Mouse (Mus musculus) midbrain, embryonic 15.5 days (tissue): Measurements from ENCODE around the gene Ccdc187. TPM values are rescaled to one million over a fixed set of nuclear protein-coding genes. Genes with fewer than 3 reads are reported as not detected.

Experiments
- ATAC-seq: fragments of 200-750 bp; cut with Nextera tagmentation; replicated peaks from 2 replicates; pipeline ENCODE4 v1.8.0; 2017; ENCODE audit warnings: moderate TSS enrichment
- H3K27ac ChIP-seq: fragments of 300-500 bp; sonication (generic); 2 replicates; pipeline ENCODE4 v1.5.1; 2015; ENCODE audit warnings: mild to moderate bottlenecking, inconsistent platforms
- H3K27me3 ChIP-seq: fragments of 300-500 bp; sonication (generic); replicated peaks from 2 replicates; pipeline ENCODE4 v1.6.1; 2015; ENCODE audit warnings: inconsistent platforms
- H3K36me3 ChIP-seq: fragments of 300-500 bp; sonication (generic); replicated peaks from 2 replicates; pipeline ENCODE4 v1.6.1; 2015; ENCODE audit warnings: inconsistent platforms
- H3K4me1 ChIP-seq: fragments of 300-500 bp; sonication (generic); 2 replicates; pipeline ENCODE4 v1.6.1; 2015; ENCODE audit warnings: inconsistent platforms
- H3K4me2 ChIP-seq: fragments of 300-500 bp; sonication (generic); 2 replicates; pipeline ENCODE4 v1.6.1; 2015; ENCODE audit warnings: inconsistent platforms, mild to moderate bottlenecking, moderate library complexity
- H3K4me3 ChIP-seq: fragments of 300-500 bp; sonication (generic); 2 replicates; pipeline ENCODE4 v1.5.1; 2015; ENCODE audit warnings: mild to moderate bottlenecking, inconsistent platforms
- H3K9ac ChIP-seq: fragments of 300-500 bp; sonication (generic); 2 replicates; pipeline ENCODE4 v1.6.1; 2015; ENCODE audit warnings: mild to moderate bottlenecking, inconsistent platforms
- H3K9me3 ChIP-seq: fragments of 300-500 bp; sonication (generic); 2 replicates; pipeline ENCODE4 v1.6.1; 2016; ENCODE audit warnings: inconsistent platforms
- WGBS: fragments of 180-500 bp; shearing (Covaris S2); methylation state at CpG from one replicate; pipeline ENCODE4 v1.1.7; 2015; ENCODE audit warnings: mixed read lengths; 5-methylcytosine and 5-hydroxymethylcytosine counted together
- polyA plus RNA-seq: library from polyadenylated mRNA; unstranded; fragments of >200 nt; fragmentation: Nextera tagmentation; extraction: Ambion mirVana; gene quantifications from 2 replicates; pipeline ENCODE4 v1.2.1, GENCODE M21; 2015

Gene Ccdc187
- polyA plus RNA-seq, 1 experiment from 2014 or later: 0.25 TPM

- no peak for ATAC-seq
- Histone ChIP-seq H3K27ac (no peak overlapping the region), H3K4me1 (peaks cover 19% of the 10 kb centered on the region), H3K36me3 (peaks cover 46% of the 10 kb centered on the region), H3K9ac (no peak overlapping the region), H3K4me3 (no peak overlapping the region), H3K9me3 (no peaks in the 10 kb centered on the region), H3K4me2 (no peak overlapping the region), H3K27me3 (no peaks in the 10 kb centered on the region)
- WGBS: 91% methylated on average over 2 of the region's 2 CpGs
These were observed 30.6 kb upstream of the Ccdc187 start for GRCm38 (mm10) chr2:26324917-26325316.

DNA sequence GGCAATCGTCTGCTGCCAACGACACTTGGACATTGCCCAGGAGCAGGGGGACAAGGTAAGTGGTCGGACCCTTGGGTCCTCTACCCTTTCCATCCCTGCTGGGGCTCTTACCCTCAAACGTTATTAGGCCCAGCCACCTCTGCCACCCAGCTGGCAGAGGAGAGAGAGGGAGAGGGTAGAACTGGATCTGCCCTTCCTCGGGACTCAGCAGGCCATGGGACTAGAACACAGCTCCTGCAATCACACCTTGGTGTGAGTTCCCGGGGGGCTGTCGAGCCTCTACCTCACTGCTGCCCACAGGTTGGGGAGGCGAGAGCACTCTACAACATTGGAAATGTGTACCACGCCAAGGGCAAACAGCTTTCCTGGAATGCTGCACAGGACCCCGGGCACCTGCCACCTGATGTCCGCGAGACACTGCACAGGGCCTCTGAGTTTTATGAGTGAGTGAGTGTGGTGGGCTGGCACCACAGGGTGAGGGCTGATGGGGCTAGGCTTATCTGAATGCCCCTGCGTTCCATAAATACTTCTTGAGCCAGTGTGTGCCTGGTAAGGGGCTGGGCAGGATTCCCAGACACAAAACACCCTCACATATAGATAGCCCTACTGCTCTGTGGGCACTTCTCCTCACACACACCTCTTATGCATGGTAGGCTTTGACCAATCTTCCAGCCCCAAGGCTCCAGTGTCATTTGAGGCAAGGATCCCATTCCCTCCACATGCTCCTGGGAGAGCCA is 29.4 kb upstream of the Ccdc187 start:
- H3K27ac ChIP-seq: no peak overlapping the region
- peaks cover 30% of the 10 kb centered on the region for H3K4me1 ChIP-seq
- peaks cover 43% of the 10 kb centered on the region for H3K36me3 ChIP-seq
- ATAC-seq: no peak
- no peak overlapping the region for H3K4me2 ChIP-seq
- no peaks in the 10 kb centered on the region for H3K27me3 ChIP-seq
- H3K9me3 ChIP-seq: no peaks in the 10 kb centered on the region
- no peak overlapping the region for H3K9ac ChIP-seq
- no peak overlapping the region for H3K4me3 ChIP-seq
- 96% methylated on average over 13 of the region's 13 CpGs for WGBS

DNA sequence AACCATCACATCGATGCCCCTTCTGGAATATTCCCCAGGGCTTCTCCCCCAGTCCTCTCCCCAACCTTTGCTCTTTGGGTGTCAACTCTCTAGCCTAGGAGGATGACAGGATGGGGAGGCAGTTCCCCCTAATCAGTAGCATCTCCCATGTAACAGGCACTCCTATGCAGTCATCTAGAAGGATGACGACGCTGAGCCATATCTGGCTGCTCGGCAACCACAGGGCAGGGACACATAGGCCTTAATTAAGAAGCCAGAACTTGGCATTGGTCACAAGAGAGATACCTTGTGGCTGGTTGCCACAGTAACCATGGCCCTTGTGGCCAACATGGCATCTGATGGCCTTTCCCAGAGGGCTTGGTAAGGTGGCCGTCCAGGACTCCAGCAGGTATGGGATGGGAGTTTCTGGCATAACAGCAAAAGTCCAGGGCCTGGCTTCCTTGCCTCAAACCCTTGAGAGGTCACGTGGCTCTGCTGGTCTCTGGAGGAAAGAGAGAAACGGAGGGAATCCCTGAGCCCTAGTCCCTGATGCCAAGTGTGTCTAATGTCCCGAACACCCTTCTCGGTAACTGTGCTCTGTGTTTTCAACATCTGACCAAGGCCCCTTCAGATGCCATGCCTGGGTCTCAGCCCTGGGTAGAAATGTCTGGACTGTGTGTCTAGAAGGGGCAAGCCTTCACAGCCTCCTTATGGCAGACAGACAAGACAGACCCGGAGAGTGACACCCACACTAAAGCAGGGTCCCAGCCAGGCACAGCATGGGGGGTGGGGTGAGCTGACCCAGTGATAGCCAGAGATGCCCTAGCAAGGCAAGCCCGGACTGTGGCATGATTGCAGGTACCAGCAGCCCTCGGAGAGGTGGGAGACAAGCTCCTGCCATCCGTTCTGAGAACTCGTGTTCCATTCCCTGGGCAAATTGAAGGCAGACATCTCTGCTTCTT is 26.2 kb upstream of the Ccdc187 start:
- H3K36me3 ChIP-seq: peaks cover 25% of the 10 kb centered on the region; the same call in 1 of the 2 replicates
- H3K4me1 ChIP-seq: peaks cover 56% of the 10 kb centered on the region
- no peak overlapping the region for H3K27ac ChIP-seq
- no peaks in the 10 kb centered on the region for H3K9me3 ChIP-seq
- no peak for ATAC-seq
- H3K9ac ChIP-seq: no peak overlapping the region
- H3K4me3 ChIP-seq: no peak overlapping the region
- no peaks in the 10 kb centered on the region for H3K27me3 ChIP-seq
- H3K4me2 ChIP-seq: no peak overlapping the region
- 86% methylated on average over 14 of the region's 14 CpGs for WGBS

- Histone ChIP-seq H3K9ac (no peak overlapping the region), H3K9me3 (no peaks in the 10 kb centered on the region), H3K4me2 (no peak overlapping the region), H3K27me3 (no peaks in the 10 kb centered on the region), H3K4me1 (peaks cover 60% of the 10 kb centered on the region), H3K4me3 (no peak overlapping the region), H3K27ac (no peak overlapping the region), H3K36me3 (peaks cover 21% of the 10 kb centered on the region; the same call in 1 of the 2 replicates)
- ATAC-seq: no peak
- 82% methylated on average over 13 of the region's 13 CpGs for WGBS
These were observed 25.3 kb upstream of the Ccdc187 start for GRCm38 (mm10) chr2:26319519-26320244.

- no peak overlapping the region for H3K4me2 ChIP-seq
- no peak overlapping the region for H3K4me3 ChIP-seq
- peaks cover 63% of the 10 kb centered on the region for H3K4me1 ChIP-seq
- H3K9ac ChIP-seq: no peak overlapping the region; the same call in 1 of the 2 replicates
- 82% methylated on average over 9 of the region's 9 CpGs for WGBS
- 0 out of 2 replicates have a peak overlapping the region, but pooled peaks have one; percentile 15 for H3K27ac ChIP-seq
- peaks cover 15% of the 10 kb centered on the region; the same call in 1 of the 2 replicates for H3K36me3 ChIP-seq
- H3K9me3 ChIP-seq: no peaks in the 10 kb centered on the region
- ATAC-seq: no peak
- H3K27me3 ChIP-seq: no peaks in the 10 kb centered on the region
These were observed 24.8 kb upstream of the Ccdc187 start for GRCm38 (mm10) chr2:26319109-26319508.

DNA sequence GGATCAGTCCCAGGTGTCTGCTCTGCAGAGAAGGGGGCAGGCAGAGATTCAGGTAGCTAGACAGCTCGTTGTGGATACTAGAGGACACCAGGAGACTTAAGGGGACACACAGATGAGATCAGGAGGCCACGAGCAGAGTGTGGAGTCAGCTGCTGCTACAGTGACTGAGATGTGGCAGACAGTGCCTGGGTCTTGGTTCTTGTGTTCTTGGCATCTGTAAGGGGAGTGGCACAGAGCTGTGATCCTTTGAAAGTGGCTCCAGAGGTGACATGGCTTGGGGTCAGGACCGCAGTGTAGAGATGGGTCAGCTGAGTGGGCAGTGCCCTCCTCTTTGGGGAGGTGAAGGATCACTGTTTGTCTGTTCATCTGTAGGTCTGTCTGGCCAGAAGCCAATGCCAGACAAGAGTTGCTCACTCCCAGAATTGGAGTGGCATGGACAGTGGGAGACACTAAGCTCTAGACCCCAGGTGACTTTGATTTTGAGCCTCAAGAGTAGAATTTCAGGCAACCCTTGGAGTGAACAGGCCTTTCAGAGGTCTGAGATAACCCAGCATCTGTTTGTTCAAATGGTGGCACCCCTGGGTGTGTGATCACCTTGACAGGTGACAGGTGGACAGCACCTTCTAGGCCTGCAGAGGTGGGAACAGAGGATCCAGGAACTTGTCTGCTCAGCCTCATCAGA is 23.8 kb upstream of the Ccdc187 start:
- no peak for ATAC-seq
- Histone ChIP-seq H3K9me3 (no peaks in the 10 kb centered on the region), H3K27ac (no peak overlapping the region), H3K36me3 (0 out of 2 replicates have a peak, but pooled peaks cover 6% of the 10 kb centered on the region), H3K9ac (peak overlapping the region; percentile 94), H3K27me3 (no peaks in the 10 kb centered on the region), H3K4me2 (peak overlapping the region; percentile 72), H3K4me1 (peaks cover 63% of the 10 kb centered on the region), H3K4me3 (no peak overlapping the region; the same call in 1 of the 2 replicates)
- WGBS: 87% methylated on average over 3 of the region's 3 CpGs

GRCm38 (mm10) chr2:26317371-26317770 is 23.0 kb upstream of the Ccdc187 start:
- Histone ChIP-seq H3K9me3 (no peaks in the 10 kb centered on the region), H3K4me3 (peak overlapping the region; percentile 84), H3K4me1 (peaks cover 63% of the 10 kb centered on the region), H3K36me3 (0 out of 2 replicates have a peak, but pooled peaks cover 2% of the 10 kb centered on the region), H3K27me3 (no peaks in the 10 kb centered on the region), H3K27ac (no peak overlapping the region), H3K4me2 (peak overlapping the region; percentile 72), H3K9ac (peak overlapping the region; percentile 94)
- no peak for ATAC-seq
- WGBS: 73% methylated on average over 3 of the region's 3 CpGs

GRCm38 (mm10) chr2:26316576-26317246 is 22.4 kb upstream of the Ccdc187 start:
- 48% methylated on average over 9 of the region's 9 CpGs for WGBS
- Histone ChIP-seq H3K27me3 (no peaks in the 10 kb centered on the region), H3K36me3 (no peaks in the 10 kb centered on the region), H3K9ac (peak overlapping the region; percentile 94), H3K27ac (peak overlapping the region; percentile 97), H3K4me1 (peaks cover 61% of the 10 kb centered on the region), H3K4me2 (peak overlapping the region; percentile 72), H3K9me3 (no peaks in the 10 kb centered on the region), H3K4me3 (peak overlapping the region; percentile 84)
- ATAC-seq: no peak

DNA sequence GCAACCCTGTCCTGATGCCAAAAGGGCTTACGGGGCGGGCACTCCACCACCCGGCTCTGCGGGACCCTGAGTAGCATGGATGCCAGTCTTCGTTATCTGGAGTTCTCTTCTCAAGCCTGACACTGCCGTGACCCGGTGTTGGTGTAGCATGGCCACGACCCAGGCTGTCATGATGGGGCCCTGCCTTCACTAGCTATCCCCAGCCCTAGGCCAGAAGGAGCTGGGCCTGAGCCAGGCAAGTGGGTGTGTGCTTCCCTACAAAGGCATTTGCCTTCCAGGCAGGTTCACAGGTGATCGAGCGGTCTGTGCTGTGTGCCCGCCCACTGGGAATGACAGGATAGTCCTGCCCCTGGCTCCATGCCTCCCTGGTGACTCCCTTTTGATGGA is 21.6 kb upstream of the Ccdc187 start:
- Histone ChIP-seq H3K27ac (peak overlapping the region; percentile 97), H3K4me2 (peak overlapping the region; percentile 72), H3K9me3 (no peaks in the 10 kb centered on the region), H3K27me3 (no peaks in the 10 kb centered on the region), H3K4me3 (peak overlapping the region; percentile 84), H3K4me1 (peaks cover 55% of the 10 kb centered on the region), H3K36me3 (no peaks in the 10 kb centered on the region), H3K9ac (peak overlapping the region; percentile 94)
- ATAC-seq: peak; percentile 60
- 0% methylated on average over 11 of the region's 11 CpGs for WGBS

DNA sequence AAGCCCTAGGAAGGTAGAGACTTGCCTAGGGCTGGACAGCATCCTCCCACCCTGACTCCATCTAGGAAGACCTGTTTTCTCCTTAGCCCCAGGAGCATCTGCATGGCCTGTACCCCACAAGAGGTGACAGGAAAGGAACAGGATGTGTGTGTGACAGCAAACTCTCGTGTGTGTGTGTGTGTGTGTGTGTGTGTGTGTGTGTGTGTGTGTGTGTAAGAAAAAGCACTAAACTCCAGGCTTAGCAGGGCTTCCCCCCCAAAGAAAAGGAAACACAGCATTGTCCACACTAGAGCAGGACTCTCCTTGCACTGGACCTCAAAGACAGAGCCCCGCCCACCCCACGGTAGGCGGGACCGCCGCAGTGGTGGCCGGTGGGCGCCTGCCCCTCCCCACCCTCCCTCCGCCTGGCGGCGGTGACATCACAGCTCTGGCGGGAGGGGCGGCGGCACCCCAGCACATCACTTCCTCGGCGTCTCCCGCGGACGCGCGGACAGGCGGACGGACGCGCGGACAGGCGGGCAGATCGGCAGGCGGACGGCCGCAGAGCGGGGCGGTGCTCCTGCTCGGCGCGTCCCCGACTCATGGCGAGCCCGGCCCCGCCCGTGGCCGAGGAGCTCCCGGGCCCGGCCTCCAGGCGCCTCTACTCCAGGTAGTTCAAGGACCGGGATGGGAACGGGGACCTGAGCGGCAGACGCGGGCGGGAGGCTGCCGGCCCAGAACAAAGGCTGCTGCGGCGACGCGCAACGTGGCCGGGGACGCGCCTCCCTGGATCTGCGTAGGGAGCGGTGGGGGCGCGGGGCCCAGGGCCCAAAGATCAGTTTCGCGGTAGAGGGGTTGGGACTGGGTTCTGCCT is 20.9 kb upstream of the Ccdc187 start, which contains the start of gene Gpsm1:
Gpsm1 (plus strand) TSS at position 444 of the 853 bp plus-strand sequence.
- under 1% methylated on average over 62 of the region's 66 CpGs for WGBS
- Histone ChIP-seq H3K4me1 (peaks cover 48% of the 10 kb centered on the region), H3K4me3 (peak within 1 kb of the TSS; percentile 84), H3K9ac (peak within 1 kb of the TSS; percentile 94), H3K27ac (peak within 1 kb of the TSS; percentile 97), H3K36me3 (no peaks in the 10 kb centered on the region), H3K9me3 (no peaks in the 10 kb centered on the region), H3K4me2 (peak within 1 kb of the TSS; percentile 72), H3K27me3 (no peaks in the 10 kb centered on the region)
- peak; percentile 85 for ATAC-seq
